Mouse (Mus musculus) left cerebral cortex, postnatal 10 days (tissue): ENCODE measurements around the gene Spast. TPM values are rescaled to one million over a fixed set of nuclear protein-coding genes. Genes with fewer than 3 reads are reported as not detected.
"Not testable (repeated sequence)": the region's sequence is repeated elsewhere in the genome, so short reads cannot be mapped to it uniquely, and the experiment has no call there.

Experiments used
- DNase-seq, 2 experiments: peaks; one replicate each; pipeline ENCODE4 v3.0.0; 2021 to 2022; ENCODE audit warnings: low spot score in 2 of 2, mixed read lengths in 1 of 2; ENCODE audit errors: extremely low spot score in 1 of 2
- intact Hi-C: fragments of 180-260 bp; cut with DNase I; formaldehyde crosslinking; loops from one replicate; pipeline ENCODE4 v1.15.1; 2025
- total RNA-seq, 2 experiments: library from RNA; stranded (reverse); gene quantifications; 2 replicates each; pipeline ENCODE4 v1.2.3; 2021

Spast gene
- total RNA-seq = 10 to 100 TPM; 73.4 to 78.8 TPM

DNA sequence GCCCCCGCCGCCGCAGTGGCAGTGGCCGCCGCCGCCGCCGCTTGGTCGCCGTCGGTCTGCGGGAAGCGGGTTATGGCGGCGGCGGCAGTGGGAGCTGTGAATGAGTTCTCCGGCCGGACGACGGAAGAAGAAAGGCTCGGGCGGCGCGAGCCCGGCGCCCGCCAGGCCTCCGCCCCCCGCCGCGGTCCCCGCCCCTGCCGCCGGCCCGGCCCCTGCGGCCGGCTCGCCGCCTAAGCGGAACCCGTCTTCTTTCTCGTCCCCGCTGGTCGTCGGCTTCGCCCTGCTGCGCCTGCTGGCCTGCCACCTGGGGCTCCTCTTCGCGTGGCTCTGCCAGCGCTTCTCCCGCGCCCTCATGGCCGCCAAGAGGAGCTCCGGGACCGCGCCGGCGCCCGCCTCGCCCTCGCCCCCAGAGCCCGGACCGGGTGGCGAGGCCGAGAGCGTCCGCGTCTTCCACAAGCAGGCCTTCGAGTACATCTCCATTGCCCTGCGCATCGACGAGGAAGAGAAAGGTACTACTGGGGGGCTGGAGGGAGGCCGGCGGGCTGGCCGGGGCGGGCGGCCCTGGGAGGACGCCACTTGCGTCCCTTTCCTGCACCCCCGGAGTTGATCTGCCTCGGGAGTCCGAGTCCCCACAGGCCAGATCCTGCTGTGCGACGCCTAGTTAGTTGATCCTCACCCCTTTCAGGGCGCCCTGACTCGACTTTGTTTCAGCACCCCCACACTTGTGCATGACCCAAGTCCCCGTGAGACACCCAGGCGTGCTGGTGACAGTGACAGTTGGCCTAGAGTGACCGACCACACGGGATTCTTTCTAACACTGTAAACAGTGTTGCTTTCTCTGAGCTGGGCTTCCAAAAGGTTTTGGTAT lies at the start of gene Spast:
Spast (plus strand) TSS at position 51 of the 868 bp plus-strand sequence.
- intact Hi-C loops = no loop called here
- DNase-seq = peak; percentile 16 to 85

DNA sequence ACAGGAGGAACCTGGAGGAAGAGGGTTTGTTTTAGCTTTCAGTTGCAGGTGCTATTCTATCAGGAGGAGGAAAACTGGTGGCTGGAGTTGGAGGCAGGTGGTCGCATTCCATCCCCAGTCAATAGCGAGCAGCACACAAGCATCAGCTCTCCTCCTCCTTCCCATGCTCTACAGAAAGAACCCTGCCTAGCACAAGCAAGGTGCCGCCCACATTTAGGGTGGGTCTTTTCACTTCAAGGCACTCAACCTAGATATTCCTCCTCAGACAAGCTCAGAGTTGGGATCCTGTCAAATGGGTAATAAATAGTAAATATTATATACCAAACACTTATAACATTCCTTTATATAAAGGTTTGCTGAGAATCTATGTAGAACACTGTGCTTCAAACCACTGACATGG lies 48.6 kb upstream of the Spast start:
- no peak for DNase-seq
- intact Hi-C loops = no loop called here

- intact Hi-C loops = no loop called here
- DNase-seq = no peak
Measured at GRCm38 (mm10) chr17:74290869-74291268, 47.9 kb upstream of the Spast start.

GRCm38 (mm10) chr17:74291640-74292361 lies 47.0 kb upstream of the Spast start:
- DNase-seq = no peak
- intact Hi-C loops = no loop called here

- DNase-seq = peak in 1 of 2 experiments; percentile 28
- intact Hi-C loops = no loop called here
Measured at GRCm38 (mm10) chr17:74293687-74294425, 44.9 kb upstream of the Spast start.

DNA sequence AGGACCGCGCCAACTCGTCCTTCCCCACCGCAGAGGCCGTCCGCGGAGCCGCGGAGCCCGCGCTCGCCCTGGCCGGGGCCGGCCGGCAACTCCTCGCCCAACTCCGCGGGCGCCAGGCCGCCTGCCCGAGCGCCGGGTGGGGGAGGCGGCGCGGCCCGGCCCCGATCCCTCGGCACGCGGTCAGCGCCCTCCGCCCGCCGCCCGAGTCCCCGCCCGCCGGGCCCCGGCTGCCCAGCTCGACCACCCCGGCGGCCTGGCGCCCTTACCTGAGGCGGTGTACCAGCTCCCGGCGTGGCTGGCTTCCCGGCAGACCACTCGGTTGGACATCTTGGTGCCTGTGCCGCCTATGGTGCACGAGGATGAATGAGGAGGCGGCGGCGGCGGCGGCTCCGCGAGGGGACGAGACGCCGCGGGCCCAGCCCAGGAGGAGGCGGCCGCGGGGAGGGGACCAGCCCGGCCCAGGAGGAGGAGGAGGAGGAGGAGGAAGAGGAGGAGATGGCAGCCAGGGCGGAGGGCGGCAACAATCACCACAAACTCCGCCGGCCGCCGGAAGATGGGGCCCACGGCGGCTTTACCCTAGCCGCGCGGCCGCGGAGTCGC lies 44.3 kb upstream of the Spast start:
- peak; percentile 55 to 91 for DNase-seq
- intact Hi-C loops = loop anchor here (5.0 kb wide), 1 partner anchor 272 kb away; no protein-coding TSS in a partner anchor

- peak; percentile 77 to 94 for DNase-seq
- intact Hi-C loops = loop anchor here (5.0 kb wide), 1 partner anchor 273 kb away; no protein-coding TSS in a partner anchor
Measured at GRCm38 (mm10) chr17:74295026-74295970, 43.5 kb upstream of the Spast start, which contains the start of gene Memo1. Gene Memo1 (minus strand): TSS chr17:74295521.

GRCm38 (mm10) chr17:74296076-74296823 lies 42.5 kb upstream of the Spast start:
- DNase-seq = peak in 1 of 2 experiments; percentile 33
- intact Hi-C loops = loop anchor here (5.0 kb wide), 1 partner anchor 274 kb away; no protein-coding TSS in a partner anchor

GRCm38 (mm10) chr17:74296991-74297390 lies 41.8 kb upstream of the Spast start:
- not testable (repeated sequence) for DNase-seq
- intact Hi-C loops = loop anchor here (5.0 kb wide), 1 partner anchor 275 kb away; no protein-coding TSS in a partner anchor

GRCm38 (mm10) chr17:74300089-74300488 lies 38.7 kb upstream of the Spast start:
- no peak for DNase-seq
- intact Hi-C loops = no loop called here

- no peak for DNase-seq
- intact Hi-C loops = no loop called here
Measured at GRCm38 (mm10) chr17:74304060-74304459, 34.7 kb upstream of the Spast start.

DNA sequence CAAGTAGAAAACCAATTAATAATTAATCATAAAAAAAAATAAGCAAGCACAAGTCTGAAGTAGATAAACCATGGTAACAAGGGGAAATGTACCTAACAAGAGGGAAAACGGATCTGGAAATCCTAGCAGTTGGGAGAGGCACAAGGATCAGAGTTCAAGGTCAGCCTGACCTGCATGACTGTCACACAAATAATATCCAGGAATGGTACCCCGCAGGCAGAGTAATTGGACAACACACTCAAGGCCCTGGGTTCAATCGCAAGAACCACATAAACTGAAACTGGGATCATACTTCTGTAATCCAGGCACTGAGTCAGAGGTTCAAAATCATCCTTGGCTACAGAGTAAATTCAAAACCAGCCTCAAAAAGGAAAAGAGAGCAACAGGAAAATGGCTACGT lies 33.2 kb upstream of the Spast start:
- DNase-seq = no peak
- intact Hi-C loops = no loop called here

DNA sequence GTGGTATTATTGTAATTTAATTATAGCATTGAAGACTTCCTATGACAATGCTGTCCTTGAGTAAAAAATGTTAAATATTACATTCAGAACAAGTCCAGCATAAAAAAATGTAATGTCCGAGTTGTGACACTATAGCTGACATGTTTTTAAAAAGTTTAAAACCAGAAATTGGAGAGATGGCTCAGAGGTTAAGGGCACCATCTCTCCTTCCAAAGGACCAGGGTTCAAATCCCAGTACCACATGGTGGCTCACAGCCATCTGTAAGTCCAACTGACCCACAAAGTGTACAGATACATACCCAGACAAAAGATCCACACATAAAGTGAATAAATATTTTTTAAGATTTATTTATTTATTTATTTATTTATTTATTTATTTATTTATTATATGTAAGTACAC lies 32.8 kb upstream of the Spast start:
- intact Hi-C loops = no loop called here
- DNase-seq = no peak

GRCm38 (mm10) chr17:74315445-74316308 lies 23.1 kb upstream of the Spast start:
- no peak for DNase-seq

DNA sequence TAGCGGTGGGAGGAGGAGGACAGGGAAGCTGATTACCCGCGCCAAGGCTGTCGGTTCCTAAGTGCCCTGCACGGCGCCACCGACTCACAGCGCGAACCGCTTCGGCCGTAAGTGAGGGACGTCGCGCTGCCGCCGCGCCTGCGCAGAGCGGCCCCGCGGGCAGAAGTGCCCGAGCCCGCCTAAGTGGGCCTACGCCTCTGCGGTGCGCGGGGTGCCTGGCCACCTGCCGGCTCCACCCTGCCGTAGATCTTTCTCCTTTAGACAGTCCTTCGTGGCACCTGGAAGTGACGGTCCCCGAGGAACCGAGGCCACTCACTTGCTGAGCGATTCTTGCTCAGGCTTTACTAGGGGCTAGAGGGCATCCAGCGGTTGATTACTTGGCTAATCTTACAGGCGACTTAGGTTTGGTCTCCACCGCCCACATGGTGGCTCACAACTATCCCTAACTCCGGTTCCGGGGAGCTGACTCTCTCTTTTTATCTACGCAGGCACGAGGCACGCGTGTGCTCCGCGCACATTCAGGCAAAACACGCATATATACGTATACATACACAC lies 22.4 kb upstream of the Spast start:
- peak; percentile 78 to 92 for DNase-seq
- intact Hi-C loops = no loop called here

More at GRCm38 (mm10) chr17:74315445-74316308, 23.1 kb upstream of the Spast start:
- intact Hi-C loops = no loop called here

DNA sequence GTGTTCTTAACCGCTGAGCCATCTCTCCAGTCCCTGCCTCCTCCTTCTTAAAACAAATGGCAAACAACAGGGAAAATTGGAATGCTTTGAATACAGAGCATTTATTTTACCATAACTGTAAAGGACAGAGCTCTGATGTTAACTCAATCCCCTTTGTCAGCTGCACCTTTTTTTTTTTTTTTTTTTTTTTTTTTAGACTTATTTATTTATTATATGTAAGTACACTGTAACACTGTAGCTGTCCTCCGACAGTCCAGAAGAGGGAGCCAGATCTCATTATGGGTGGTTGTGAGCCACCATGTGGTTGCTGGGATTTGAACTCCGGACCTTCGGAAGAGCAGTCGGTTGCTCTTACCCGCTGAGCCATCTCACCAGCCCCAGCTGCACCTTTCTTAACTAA lies 20.1 kb upstream of the Spast start:
- no peak for DNase-seq
- intact Hi-C loops = no loop called here
